Mouse (Mus musculus): ENCODE results near the gene Pdzd2. TPM values are rescaled to one million over a fixed set of nuclear protein-coding genes. Genes with fewer than 3 reads are reported as not detected.

The Pdzd2 gene
- total RNA-seq, 2 experiments from 2014 or later = 44.8 to 61.6 TPM

DNA sequence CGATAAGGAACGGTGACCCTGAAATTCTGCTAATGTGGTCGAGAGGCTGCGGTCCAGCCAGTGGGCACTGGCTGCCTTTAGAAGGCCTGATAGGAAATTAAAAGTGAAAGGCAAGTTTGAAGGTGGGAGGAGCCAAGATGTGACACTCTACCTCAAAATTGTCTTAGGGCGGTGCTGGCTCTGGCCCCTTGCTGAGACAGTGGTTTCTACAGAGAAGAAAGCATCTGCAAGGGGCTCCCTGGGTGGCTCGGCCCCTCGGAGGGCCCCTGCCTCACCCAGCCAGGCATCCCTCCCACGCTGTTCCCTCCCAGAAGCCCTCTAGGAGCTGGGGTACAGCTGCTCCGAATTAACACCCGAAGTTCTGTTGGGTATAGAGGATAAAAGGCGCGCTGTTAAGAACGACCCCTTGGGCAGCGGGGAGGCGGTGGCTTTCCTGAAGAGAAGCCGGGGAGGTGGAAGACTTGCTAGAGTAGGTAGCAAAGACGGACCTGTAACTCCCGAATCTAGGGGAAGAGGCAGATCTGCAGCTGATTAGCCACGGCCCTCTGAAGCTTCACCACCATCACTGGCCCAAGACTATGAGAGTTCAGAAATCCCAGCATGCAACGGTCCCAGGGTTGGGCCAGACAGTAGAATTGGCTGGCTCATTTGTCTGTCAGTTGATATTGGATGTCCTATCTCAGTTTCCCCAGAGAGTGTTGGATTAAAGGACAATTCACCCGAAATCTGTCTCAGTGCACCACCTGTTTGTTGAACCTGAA is 71.8 kb downstream of the Pdzd2 start:
- DNase-seq = no peak

DNA sequence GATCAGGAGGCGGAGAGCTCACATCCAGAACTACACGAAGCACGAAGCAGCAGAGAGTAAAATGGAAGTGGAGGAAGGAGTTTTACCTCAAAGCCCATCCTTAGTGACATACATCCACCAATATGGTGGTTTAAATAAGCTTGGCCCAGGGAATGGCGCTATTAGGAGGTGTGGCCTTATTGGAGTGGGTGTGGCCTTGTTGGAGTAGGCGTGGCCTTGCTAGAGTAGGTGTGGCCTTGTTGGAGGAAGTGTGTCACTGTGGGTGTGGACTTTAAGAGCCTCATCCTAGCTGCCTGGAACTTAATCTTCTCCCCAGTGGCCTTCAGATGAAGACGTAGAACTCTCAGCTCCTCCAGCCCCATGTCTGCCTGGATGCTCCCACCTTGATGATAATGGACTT is 73.8 kb downstream of the Pdzd2 start:
- DNase-seq = no peak

DNA sequence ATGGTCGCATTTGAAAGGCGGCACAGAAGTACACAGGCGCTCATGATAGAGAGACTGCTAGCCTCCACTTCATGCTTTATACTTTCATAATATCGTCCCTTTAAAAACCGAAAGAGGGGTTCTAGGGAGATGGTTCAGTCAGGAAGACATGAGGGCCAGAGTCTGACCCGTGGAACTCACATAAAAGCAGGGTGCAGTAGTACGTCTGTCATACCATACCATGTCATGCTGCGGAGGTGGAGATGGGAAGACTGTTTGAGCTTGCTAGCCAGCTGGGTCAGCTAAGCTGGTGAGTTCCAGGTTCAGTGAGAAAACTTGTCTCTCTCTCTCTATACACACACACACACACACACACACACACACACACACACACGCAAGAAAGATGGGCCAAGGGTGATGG is 76.4 kb downstream of the Pdzd2 start:
- no peak for DNase-seq

DNA sequence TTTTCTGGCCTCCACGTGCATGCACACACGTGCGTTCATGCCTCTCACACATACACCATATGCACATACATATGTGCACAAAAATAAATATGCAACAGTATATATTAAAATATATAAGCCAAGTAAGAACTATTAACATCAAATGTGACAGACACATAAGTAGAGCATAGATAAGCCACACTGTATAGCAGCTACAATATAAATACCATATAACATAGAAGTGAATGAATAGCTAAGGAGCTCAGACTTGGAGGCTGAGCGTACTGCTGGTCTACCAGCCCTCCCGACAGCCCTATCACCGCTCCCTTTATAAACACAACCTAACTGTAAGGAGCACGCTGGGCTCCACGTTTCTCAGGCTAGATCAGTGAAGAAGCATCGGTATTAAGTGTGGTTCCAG is 79.4 kb downstream of the Pdzd2 start:
- no peak for DNase-seq

DNA sequence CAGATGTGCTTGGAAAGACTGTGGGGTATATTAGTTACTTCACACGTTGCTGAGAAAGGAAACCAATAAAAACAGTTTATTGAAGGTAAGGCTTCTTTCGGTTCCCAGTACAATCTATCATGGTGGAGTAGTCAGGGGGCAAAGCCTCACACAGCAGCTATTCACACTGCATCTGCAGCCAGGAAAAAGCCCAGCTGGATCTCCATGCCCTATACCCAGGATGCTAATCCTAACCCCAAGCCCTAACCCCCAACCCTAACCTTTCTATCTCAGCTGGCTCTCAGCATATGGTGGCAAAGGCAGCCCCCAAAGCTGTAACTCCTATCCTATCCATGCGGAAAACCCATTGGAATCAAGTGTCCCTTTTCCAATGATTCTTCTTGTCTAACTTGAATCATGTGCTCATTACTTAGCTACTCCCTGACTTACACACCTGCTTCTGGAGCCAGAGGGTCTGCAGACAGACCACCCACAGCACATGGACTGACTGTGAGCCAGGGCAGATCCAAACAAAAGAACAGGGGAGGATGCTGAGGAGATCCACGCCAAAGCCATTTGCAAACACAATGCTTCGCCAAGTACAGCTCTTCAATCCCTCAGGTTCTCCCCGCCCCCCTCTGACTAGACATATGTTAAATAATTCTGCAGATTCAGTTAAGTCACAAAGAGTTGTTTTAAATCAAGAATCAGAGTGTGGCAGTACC is 83.6 kb downstream of the Pdzd2 start:
- no peak for DNase-seq

DNA sequence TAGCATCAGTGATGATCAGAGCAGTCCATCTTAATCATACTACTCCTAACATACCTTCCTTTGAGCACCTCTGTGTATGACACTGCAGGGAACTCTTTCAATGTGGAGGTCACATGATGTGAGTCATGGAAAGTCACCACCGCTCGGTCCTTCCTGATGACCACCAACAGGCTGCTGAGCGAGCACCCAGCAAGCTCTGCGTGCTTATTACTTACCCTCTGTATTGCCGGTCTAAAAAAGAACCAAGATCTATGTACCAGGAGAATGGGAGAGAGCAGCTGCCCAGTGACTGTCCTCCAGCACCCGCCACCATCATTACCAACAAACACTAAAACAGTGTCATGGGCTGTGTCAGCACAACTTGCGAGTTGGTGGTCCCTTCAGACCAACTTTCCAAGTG is 84.4 kb downstream of the Pdzd2 start:
- no peak for DNase-seq

DNA sequence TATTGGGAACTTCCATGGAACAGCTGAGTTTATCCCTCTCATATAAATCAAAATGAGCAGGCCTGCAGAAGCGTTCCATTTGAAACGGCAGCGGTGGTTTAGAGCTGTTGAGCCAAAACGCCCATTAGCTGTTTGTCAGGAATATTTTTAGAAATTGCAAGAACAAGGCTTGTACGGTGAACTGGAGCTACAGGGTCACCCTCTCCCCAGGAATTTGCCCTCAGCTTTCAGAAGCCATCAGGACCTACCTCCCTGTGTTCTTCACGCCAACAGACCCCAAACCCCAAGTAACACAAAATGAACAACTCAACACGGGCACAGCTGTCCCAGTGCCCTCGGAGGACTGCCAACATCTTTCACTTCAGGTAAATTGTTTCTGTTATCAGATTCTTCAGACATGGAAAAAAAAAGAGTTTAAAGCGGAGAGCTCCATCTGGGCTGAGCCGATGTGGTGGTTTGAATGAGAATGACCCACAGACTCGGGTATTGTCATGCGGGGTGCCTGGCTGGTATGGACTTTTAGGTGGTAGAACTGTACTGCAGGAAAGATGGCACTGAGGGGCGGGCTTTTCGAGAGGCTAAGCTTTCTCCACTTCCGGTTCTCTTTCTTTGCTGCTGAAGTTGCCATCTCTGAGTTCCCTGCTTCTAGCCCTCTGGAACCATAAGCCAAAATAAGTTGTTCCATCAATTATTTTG is 87.2 kb downstream of the Pdzd2 start:
- no peak for DNase-seq

DNA sequence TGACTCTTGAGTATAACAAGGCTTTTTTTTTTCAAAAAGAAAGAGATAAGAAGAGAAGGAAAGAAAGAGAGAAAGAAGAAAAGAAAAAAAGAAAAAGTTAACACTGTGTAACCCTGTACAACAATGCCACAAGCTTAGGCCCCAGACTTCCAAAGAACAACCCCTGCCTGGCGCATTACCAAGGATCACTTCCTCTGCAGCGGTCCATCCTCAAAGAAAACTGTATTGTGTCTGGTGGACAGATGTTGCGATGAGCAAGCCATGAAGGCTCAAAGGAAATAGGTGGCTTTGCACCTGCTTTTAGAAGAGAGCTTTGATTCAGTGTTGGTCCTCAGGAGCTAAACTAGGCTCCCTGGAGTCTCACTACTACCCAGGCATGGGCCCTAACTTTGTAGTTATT is 89.5 kb downstream of the Pdzd2 start:
- DNase-seq = peak; percentile 35

DNA sequence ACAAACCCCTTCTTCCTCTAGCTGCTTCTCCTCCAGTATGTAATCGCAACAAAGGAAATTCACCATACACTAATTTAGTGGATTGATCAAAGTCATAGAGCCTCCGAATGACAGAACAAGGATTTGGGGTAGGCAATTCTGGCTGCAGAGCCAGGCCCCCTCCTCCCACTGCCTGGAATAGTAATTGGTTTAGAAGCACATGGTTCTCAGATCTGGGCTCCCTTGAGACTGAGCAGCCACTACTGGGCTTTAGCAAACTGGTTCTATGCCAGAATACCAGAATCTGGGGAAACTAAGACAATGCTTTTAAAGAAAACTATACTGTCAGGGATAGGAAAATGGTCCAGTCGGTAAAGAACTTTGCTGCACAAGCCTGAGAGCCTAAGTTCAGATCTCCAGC is 90.0 kb downstream of the Pdzd2 start:
- DNase-seq = no peak

DNA sequence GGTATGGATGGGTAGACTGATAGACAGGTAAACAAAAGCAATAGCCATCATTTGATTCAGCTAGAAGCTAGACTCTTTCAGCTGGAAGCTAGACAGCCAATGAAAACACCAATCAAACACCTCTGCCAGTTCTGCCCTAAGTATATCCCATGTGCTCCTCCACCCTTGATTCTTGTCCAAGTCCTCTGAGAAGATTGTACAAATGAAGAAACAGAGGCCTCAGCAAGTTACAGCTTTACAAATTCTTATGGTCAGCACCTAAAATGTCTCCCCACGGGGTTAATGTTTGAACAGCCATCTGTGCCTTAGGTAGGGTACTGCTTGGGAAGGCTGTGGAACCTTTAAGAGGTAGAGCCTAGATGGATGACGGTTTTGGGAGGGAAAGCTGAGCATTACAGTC is 90.6 kb downstream of the Pdzd2 start:
- DNase-seq = no peak

DNA sequence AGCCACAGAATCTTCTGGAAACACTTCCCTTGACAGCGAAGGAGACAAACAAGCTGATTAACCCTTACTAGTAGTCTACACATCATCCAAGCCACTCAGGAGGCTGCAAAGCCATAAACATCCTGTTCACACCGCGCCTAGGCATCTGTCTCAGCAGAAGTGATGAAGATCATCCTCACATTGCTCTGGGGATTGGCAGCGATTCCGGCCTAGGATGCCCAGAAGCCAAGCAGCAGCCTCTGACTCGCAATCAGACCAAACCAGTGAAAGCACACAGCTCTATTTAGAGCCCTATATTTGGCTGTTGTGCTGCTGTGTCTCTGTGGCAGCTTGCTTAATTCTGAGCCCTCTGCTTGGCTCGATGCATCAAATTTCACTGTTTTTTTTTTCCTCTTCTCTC is 99.0 kb downstream of the Pdzd2 start:
- peak; percentile 51 for DNase-seq

DNA sequence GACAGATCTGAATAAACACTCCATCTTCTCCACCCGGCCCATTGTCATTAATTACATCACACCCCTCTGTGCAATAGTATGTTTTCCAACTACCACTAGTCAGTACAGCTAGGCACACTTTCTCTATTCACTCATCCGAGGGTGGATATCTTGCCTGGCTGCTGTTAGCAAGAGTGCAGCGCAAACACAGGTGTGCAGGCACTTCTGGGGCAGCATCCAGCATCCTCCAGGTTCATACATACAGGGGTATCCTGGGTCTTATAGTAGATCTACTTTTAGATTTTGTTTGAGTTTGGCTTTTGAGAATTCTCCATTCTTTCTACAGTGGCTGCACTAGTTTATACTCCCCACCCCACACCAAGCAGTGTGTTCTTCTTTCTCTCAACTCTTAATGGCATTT is 99.9 kb downstream of the Pdzd2 start:
- no peak for DNase-seq

DNA sequence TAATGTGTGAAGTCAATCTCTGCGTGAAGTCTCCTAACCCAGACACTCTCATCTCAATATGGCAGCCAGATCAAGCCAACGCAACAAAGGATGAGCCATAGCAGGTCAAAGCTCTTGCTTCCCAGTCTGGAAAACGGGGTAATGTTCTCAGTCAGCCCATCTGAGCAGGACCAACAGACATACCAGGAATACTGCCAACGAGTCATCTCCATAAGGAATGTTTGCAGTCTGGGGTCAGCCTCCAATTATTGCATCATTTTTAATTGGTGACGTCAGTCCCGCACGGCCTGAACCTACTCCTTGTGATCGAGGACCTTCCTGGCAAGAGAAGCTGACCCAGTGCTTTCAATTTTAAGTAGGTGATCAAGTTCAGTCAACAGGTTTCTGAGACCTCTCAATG is 100.5 kb downstream of the Pdzd2 start:
- no peak for DNase-seq

DNA sequence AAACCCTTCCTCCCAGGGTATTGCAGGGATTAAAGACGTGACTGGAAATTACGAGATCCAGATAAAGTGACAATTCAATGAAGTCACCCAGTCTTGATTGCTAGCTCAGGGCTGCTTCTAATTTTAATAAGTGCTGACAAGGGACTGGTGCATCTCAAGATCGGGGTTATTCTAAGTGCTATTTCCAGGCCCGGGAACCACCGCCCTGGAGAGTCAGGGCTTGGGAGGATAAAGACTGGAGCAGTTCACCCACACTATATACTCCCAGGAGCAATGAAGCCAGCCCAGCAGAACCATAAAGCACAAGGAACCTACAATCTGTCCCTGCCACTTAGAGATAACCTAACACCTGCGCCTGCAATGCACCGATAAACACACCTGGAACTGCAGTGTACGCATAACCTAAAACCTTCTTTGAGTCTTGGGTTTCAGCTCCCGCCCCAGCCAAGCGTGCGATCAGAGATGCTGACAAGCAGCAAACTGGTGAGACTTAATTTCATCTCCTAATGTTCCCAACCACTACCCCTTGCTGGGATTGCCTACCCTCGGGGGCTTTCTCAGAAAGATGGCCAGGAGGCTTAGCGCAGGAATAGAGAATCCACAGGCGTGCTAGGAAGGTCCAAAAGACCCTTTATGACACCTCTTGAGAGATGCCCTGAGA is 101.2 kb downstream of the Pdzd2 start:
- no peak for DNase-seq

DNA sequence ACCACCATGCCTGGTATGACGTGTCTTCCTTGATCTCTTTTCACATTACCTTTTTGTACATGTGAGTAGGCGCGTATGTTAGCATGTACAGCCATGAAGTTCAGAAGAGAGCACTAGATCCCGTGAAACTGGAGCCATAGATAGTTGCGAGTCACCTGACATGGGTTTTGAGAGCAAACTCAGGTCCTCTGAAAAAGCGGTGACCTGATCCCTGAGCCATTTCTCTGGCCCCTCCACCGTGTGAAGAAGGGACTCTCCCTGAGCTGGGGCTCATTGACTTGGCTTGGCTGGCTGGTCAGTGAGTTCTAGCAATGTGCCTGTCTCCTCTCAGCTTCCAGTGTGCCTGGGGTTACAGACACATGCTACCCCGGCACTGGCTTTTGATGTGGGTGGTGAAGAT is 102.2 kb downstream of the Pdzd2 start:
- DNase-seq = no peak

DNA sequence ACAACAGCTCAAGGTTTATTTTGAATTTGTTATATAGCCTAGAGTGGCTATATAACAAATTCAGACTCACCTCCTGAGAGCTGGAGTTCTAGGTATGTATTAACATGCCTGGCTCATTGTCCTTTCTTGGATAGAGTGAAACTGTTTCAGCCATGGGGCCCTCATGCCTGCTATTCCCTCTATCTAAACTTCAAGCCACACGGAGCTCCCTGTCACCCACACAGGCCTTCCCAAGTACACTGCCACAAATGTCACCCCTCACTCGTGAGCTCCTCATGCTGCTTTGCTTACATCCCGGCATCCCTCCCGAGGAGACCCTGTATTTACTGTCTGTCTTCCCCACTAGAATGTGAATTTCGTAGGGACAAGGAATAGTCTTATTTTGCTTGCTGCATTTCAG is 103.3 kb downstream of the Pdzd2 start:
- DNase-seq = no peak

DNA sequence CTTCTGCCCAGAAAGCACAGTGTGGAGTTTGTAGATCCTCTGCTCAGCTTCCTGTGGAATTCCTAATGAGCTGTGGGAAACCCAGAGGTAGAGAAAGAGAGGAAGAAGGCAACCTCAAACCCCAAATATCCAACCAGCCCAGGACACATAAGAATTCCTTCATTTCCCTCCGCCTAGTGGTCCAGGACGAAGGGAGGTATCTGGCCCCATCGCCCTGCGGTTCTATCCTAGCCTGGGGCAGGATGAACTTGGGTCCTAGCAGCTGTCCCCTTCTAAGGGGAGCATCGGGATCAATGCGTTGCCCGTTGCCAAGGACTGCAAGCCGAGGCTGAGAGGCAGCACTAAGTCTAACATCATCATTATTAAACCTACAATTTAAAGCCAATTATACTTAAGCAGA is 104.8 kb downstream of the Pdzd2 start:
- DNase-seq = no peak

DNA sequence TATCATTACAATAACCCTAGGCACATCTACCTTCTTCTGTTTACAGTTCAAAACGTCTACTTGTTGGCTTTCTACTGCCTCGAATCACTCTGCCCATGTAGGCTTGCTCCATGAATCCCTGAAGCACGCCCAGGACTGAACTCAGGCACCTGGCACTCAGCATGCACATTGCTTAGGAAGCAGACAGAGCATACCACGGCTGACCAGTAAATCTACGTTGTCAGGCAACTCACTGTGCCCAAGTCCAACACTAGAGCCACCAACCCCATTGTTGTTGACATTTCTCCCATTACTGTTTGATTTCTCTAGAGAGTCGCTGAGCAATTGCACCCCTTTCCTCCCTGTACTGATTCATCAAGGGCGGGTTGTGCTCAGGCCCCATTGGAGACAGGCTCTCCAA is 110.6 kb downstream of the Pdzd2 start:
- DNase-seq = no peak

DNA sequence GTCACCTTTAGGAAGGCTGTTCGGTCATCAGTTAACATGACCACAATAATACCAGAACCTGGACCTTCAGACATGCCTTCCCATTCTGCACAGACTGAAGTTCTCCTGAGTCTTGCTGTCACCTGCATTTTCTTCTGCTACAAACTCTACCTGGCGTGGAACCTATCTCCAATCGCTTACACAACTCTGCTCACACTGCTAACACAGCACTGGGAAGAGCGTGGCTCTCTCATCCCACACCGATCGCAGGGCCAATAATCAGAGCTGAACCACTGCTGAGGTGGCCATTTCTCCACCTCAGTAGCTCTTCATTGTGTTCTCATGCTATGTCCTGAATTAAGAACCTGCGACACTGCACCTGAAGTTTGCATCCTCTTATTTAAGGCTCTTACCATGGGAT is 111.3 kb downstream of the Pdzd2 start:
- DNase-seq = no peak

DNA sequence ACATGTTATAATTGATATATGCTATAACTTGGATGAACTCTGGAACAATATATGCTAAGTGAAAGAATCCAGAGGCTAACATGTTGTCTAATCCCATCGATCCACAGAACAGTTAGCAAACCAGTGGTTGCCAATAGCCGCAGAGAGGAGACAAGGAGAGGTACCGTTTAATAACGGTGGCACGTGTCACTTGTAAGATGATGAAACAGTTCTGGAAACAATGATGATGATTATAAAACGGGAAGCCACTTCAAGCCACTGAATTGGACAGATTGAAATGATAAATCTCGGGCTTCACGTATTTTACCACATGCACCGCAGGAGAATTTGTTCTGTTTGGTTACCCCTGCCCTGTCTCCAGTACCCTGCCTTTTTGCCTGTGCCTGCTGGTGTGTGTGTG is 112.8 kb downstream of the Pdzd2 start:
- no peak for DNase-seq

DNA sequence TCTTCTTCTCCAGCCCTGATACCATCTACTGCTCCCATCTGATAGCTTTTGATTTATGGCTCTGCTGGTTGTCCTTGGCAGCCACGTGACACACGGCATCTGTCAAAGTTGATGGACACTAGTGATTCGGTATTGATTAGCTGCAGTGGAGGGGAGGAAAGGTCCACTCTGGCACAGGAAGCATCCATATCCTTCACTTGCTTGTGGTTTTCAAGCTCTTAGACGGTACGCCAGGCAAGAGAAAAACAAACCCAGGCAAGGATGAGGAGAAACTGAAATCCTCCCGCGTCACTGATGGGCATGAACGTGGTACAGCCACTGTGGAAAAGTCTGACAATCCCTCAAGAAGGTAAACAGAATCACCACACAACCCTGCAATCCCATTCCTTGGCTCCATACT is 113.6 kb downstream of the Pdzd2 start:
- DNase-seq = no peak

DNA sequence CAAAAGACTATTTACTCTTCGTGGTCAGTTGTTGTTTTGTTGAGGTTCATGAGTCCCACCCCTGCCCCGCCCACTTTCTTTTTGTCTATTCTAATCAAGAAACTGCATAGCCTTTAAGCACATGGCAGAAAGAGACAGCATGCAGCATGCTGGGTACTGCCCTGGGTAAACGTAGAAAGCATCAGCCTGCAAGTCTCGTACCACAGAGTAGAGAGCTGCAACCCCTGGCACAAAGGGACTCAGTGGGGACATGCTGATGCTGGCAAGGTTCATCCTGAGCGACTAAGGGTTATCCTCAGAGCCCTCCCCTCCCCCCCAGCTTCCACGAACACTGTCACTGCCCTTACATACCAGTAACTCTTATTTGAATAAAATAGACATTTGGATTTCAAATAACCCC is 114.2 kb downstream of the Pdzd2 start:
- no peak for DNase-seq

DNA sequence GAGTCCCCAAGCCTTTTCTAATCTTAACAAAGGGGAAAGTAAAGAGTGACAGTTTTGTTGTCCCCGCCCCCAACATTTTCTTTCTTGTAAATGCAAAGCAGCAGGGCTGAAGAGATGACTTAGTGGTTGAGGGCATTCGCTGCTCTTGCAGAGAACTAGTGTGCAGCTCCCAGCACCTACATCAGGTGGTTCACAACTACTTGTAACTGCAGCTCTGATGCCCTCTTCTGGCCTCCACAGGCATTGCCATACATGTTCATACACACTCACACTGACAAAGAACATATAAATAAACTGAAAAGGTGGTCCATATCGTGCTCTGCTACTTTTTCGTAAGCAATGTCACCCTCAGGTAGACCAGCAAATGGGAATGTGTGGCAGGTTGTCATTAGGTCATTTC is 116.2 kb downstream of the Pdzd2 start:
- DNase-seq = no peak
